Mouse (Mus musculus): Measurements from ENCODE around the gene Serinc5.

Serinc5 gene

DNA sequence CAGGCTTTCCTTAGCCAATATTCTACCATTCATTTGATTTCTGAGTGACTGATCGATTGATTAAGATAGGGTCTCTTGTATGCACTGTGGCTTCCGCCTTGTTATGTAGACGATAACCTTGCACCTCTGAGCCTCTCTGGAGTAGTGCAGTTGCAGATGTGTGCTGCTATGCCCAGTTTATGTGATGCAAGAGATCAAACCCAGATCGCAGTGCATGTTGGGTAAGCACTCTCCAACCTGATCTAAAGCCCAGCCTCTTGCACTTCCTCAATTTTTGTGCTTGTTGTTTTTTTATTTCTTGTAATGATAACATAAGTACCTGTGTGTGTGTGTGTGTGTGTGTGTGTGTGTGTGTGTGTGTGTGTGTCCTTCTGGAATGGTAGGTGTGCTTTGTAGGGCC is 132.0 kb downstream of the Serinc5 start:
- DNase-seq (ENCODE audit: low spot score) = no peak

DNA sequence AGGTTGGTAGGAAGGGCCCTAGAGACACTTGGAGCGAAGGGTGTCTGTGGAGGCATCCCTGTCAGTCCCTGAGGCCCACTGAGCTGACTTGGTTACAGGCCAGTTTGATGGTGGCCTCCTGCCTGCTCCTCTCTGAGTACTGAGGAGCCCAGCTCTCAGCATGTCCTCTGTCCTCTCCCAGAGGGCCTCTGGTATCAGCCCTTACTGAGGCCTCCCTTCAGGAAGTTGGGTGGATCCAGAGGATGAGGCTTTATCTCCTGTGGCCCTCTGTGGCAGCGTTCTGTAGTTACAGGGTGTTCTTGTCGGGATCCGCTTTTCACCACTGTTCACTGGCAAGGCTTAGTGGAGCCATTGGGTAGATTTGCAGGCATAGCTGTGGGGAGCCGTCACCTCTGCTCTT is 132.4 kb downstream of the Serinc5 start:
- DNase-seq (ENCODE audit: low spot score) = no peak

DNA sequence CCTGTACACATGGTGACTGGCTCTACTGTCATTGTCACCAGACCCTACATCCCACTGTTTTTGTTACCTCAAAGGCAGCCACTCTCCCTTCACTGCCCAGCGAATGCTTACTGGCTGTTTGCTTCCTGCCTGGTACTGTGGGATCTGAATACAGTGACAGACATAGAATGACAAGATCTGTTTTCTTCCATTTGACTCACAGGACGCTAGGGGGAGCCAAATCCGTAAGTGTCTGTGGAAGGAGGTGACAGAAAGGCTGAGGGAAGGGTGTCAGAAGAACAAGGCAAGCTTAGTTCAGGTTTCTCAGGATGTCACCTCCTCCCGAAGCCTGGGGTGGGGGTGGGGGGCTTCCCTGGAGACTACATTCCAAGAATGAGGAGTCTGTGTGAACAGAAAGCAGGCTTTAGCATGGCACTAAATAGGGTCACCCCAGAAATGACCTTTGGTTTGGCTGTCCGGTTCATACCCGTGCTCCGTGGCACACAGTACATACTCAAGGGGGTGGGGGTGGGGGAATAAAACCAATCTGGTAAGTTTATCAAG is 140.2 kb downstream of the Serinc5 start:
- no peak for DNase-seq (ENCODE audit: low spot score)

DNA sequence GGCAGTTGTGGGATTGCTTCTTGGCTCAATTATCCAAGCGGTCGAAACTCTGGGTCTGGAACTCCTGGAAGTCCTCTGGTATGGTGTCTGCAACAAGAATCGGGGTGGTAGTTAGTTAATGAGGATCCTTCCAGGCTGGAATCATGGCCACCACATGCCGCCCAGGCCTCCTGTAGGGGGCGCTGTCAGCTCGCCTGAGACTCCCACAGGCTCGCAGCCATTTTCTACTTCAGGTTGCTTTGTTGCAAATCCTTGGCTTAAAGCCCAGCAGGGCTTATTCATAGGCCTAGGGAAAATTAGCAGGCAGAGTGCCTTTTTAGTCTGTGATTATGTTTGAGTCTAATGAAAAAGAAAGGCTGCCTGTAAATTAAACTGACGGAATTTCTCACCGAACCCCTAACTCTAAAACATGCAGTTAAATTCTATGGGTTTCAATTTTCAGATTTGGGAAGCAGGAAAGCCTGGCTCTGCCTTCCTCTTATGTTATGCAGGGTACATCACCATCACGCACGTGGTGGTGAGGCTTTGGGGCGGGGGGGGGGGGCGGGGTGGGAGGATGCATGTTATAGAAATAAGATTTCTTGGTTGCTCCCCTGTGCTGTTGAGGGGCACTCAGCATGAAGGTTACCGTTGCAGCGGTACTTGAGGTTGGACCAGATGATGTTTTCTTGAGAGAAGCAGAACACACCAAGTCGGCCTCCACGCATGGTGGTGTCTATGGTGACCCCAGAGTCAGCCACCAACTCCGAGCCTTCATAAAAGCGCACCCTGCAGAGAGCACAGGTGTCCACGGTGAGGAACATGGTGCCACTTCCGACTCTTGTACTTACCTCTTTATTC is 141.1 kb downstream of the Serinc5 start:
- peak; percentile 81 for DNase-seq (ENCODE audit: low spot score)

DNA sequence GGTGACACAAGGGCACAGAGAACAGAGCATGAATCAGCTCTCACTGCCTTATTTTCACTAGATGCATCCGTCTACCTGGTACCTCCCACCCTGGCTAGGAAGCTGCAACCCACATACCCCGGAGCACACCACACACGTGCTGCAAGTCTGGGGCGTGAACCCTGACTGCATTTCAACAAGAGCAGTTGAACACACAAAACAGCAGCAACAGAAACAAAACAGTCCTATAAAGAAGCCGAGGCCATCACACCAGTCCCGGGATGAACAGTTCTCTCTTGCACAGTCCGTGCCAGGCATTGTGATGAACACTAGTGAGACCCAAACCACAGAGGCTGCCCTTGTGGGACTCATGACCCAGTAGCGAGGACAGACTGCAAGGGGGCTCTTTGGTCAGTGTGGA is 142.8 kb downstream of the Serinc5 start:
- DNase-seq (ENCODE audit: low spot score) = no peak

DNA sequence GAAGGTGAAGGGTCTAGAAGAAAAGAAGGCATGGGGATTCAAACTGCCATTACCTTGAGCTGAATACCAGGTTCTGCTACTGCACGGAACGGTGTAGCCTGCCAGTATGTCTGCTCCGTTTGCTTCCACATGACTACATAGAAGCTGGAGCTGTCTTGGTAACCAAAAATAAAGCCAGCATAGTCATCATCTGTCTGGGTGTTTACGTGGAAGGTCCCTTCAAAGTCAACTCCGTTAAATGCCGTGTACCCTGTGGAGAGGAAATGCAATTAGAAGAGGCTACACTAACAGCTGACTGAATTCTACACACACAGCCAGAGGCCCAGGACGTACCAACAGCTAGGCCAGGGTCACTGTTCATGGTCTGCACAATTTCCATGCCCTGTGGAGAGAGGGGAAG is 144.1 kb downstream of the Serinc5 start:
- no peak for DNase-seq (ENCODE audit: low spot score)

DNA sequence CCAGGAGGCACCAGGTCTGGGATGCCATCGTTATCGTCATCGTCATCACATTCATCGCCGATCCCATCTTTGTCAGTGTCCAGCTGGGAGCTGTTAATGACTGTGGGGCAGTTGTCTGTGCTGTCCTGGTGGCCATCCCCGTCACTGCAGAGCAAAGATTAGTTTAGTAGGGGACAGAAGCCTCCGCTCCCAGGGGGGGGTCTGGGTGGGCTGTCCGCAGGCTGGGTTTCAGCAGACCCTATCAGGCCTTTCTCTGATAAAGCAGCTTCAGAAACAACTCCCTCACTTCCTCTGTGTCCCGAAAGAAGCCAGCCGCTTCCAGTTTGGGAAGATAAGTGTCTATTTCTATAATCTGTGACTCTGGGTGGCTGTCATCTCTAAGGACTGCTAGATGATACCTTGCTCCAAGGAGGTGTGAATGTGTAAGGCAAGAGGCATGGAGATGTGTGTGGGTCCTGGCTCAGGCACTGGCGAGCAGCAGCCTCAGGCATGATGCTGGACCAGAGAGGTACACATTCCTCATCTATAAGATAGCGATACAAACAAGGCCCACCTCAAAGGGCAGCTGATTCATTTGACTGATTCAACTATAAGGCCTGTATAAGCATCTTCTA is 147.2 kb downstream of the Serinc5 start:
- no peak for DNase-seq (ENCODE audit: low spot score)

DNA sequence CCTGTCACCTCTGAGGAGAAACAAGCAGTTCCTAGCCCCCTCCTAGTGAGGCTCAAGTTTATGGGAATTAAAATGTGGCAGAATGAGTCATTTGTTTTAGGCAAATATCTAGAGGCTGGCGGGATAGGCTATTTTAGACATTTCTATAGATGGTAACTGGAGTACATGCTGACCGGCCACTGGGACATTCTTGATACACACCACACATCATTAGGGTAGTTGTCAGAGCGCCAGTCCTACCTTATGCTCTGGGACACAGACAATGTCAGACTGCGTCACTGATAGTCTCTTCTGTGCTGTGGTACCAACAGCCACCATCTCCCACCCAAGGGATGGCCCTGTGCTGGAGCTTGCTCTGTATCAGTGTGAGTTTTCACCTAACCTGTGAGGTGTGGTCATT is 148.2 kb downstream of the Serinc5 start:
- DNase-seq (ENCODE audit: low spot score) = no peak

DNA sequence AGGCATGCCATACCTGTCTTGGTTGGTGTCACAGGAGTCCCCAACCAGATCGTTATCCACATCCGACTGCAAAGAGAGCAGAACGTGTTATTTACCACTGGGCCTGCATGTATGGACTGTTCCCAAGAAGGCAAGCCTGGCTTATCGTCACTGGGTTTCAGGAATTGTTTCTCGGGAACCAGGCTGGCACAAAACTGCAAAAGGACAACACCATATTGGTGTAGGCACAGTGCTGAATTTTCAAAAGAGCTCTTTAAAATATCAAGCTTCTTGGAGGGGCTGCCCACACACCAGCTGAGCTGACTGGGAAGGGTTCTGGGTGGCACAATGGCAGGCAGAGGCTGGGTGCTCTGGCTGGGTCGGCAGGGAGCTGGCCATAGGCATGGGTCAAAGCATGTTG is 149.6 kb downstream of the Serinc5 start:
- no peak for DNase-seq (ENCODE audit: low spot score)

Data from testis, postnatal 14 days (tissue).